Mouse (Mus musculus) midbrain, embryonic 13.5 days (tissue): Measurements from ENCODE around the gene Atf3. TPM values are rescaled to one million over a fixed set of nuclear protein-coding genes. Genes with fewer than 3 reads are reported as not detected.

ENCODE experiments used
- ATAC-seq: fragments of 200-750 bp; cut with Nextera tagmentation; 2 replicates; pipeline ENCODE4 v1.8.0; 2017; ENCODE audit warnings: mild to moderate bottlenecking, moderate TSS enrichment, moderate library complexity
- H3K27ac ChIP-seq: fragments of 300-500 bp; sonication (generic); 2 replicates; pipeline ENCODE4 v1.5.1; 2015; ENCODE audit warnings: inconsistent platforms, mild to moderate bottlenecking, moderate library complexity
- H3K27me3 ChIP-seq: fragments of 300-500 bp; sonication (generic); 2 replicates; pipeline ENCODE4 v1.6.1; 2015; ENCODE audit warnings: mild to moderate bottlenecking, inconsistent platforms
- H3K36me3 ChIP-seq: fragments of 300-500 bp; sonication (generic); 2 replicates; pipeline ENCODE4 v1.6.1; 2015; ENCODE audit warnings: mild to moderate bottlenecking, inconsistent platforms
- H3K4me1 ChIP-seq: fragments of 300-500 bp; sonication (generic); replicated peaks from 2 replicates; pipeline ENCODE4 v1.6.1; 2015; ENCODE audit warnings: inconsistent platforms
- H3K4me2 ChIP-seq: fragments of 300-500 bp; sonication (generic); replicated peaks from 2 replicates; pipeline ENCODE4 v1.6.1; 2015; ENCODE audit warnings: moderate library complexity, mild to moderate bottlenecking, inconsistent platforms
- H3K4me3 ChIP-seq: fragments of 300-500 bp; sonication (generic); replicated peaks from 2 replicates; pipeline ENCODE4 v1.5.1; 2015; ENCODE audit warnings: mild to moderate bottlenecking, inconsistent platforms
- H3K9ac ChIP-seq: fragments of 300-500 bp; sonication (generic); replicated peaks from 2 replicates; pipeline ENCODE4 v1.6.1; 2015; ENCODE audit warnings: mild to moderate bottlenecking, inconsistent platforms
- H3K9me3 ChIP-seq: fragments of 300-500 bp; sonication (generic); 2 replicates; pipeline ENCODE4 v1.6.1; 2016; ENCODE audit warnings: mild to moderate bottlenecking, inconsistent platforms
- WGBS: fragments of 180-500 bp; shearing (Covaris S2); methylation state at CpG from one replicate; pipeline ENCODE4 v1.1.7; 2015; 5-methylcytosine and 5-hydroxymethylcytosine counted together
- polyA plus RNA-seq: library from polyadenylated mRNA; unstranded; fragments of >200 nt; fragmentation: Nextera tagmentation; extraction: Ambion mirVana; gene quantifications from 2 replicates; pipeline ENCODE4 v1.2.1, GENCODE M21; 2015

Atf3 gene
- polyA plus RNA-seq, 1 experiment from 2014 or later, result 0.83 TPM

- Histone ChIP-seq H3K4me2 (no peak overlapping the region), H3K4me3 (no peak overlapping the region), H3K4me1 (no peaks in the 10 kb centered on the region), H3K9me3 (no peaks in the 10 kb centered on the region), H3K9ac (no peak overlapping the region), H3K27ac (no peak overlapping the region), H3K36me3 (no peaks in the 10 kb centered on the region), H3K27me3 (no peaks in the 10 kb centered on the region)
- no peak for ATAC-seq
- WGBS, result 89% methylated on average over 11 of the region's 11 CpGs
Observed at GRCm38 (mm10) chr1:191202208-191202952, 15.5 kb downstream of the Atf3 start.

- H3K9me3 ChIP-seq, result no peaks in the 10 kb centered on the region
- no peak overlapping the region for H3K4me2 ChIP-seq
- WGBS, result 90% methylated on average over 9 of the region's 9 CpGs
- no peaks in the 10 kb centered on the region for H3K36me3 ChIP-seq
- H3K27me3 ChIP-seq, result no peaks in the 10 kb centered on the region
- no peak overlapping the region for H3K4me3 ChIP-seq
- no peaks in the 10 kb centered on the region for H3K4me1 ChIP-seq
- no peak overlapping the region for H3K27ac ChIP-seq
- H3K9ac ChIP-seq, result no peak overlapping the region
- no peak for ATAC-seq
Observed at GRCm38 (mm10) chr1:191200816-191201602, 16.8 kb downstream of the Atf3 start.

GRCm38 (mm10) chr1:191197916-191198315 is 19.9 kb downstream of the Atf3 start:
- H3K4me2 ChIP-seq, result no peak overlapping the region
- no peak overlapping the region for H3K9ac ChIP-seq
- WGBS, result 78% methylated on average over 7 of the region's 7 CpGs
- H3K4me3 ChIP-seq, result no peak overlapping the region
- H3K27ac ChIP-seq, result no peak overlapping the region
- no peak for ATAC-seq
- H3K4me1 ChIP-seq, result no peaks in the 10 kb centered on the region
- 0 out of 2 replicates have a peak, but pooled peaks cover under 1% of the 10 kb centered on the region for H3K27me3 ChIP-seq
- H3K36me3 ChIP-seq, result no peaks in the 10 kb centered on the region
- H3K9me3 ChIP-seq, result no peaks in the 10 kb centered on the region

GRCm38 (mm10) chr1:191196016-191196415 is 21.8 kb downstream of the Atf3 start:
- Histone ChIP-seq H3K4me2 (no peak overlapping the region), H3K27me3 (0 out of 2 replicates have a peak, but pooled peaks cover 10% of the 10 kb centered on the region), H3K4me1 (no peaks in the 10 kb centered on the region), H3K27ac (no peak overlapping the region), H3K9ac (no peak overlapping the region), H3K9me3 (no peaks in the 10 kb centered on the region), H3K4me3 (no peak overlapping the region), H3K36me3 (no peaks in the 10 kb centered on the region)
- ATAC-seq, result no peak
- 91% methylated on average over 6 of the region's 6 CpGs for WGBS

GRCm38 (mm10) chr1:191193657-191194424 is 24.0 kb downstream of the Atf3 start:
- 55% methylated on average over 14 of the region's 14 CpGs for WGBS
- Histone ChIP-seq H3K27me3 (peaks cover 17% of the 10 kb centered on the region), H3K4me2 (no peak overlapping the region), H3K9me3 (no peaks in the 10 kb centered on the region), H3K36me3 (no peaks in the 10 kb centered on the region), H3K27ac (no peak overlapping the region), H3K4me1 (peaks cover 9% of the 10 kb centered on the region; the same call in 1 of the 2 replicates), H3K9ac (no peak overlapping the region), H3K4me3 (no peak overlapping the region)
- ATAC-seq, result no peak

- Histone ChIP-seq H3K4me3 (no peak overlapping the region), H3K36me3 (no peaks in the 10 kb centered on the region), H3K27ac (no peak overlapping the region), H3K4me1 (peaks cover 9% of the 10 kb centered on the region; the same call in 1 of the 2 replicates), H3K4me2 (no peak overlapping the region), H3K9me3 (no peaks in the 10 kb centered on the region), H3K9ac (no peak overlapping the region), H3K27me3 (peaks cover 26% of the 10 kb centered on the region)
- WGBS, result 86% methylated on average over 6 of the region's 6 CpGs
- ATAC-seq, result no peak
Observed at GRCm38 (mm10) chr1:191192751-191193150, 25.1 kb downstream of the Atf3 start.

- Histone ChIP-seq H3K27ac (no peak overlapping the region), H3K36me3 (no peaks in the 10 kb centered on the region), H3K27me3 (peaks cover 30% of the 10 kb centered on the region), H3K4me1 (peaks cover 9% of the 10 kb centered on the region; the same call in 1 of the 2 replicates), H3K4me2 (no peak overlapping the region), H3K4me3 (no peak overlapping the region), H3K9ac (no peak overlapping the region), H3K9me3 (no peaks in the 10 kb centered on the region)
- 50% methylated on average over 6 of the region's 6 CpGs for WGBS
- no peak for ATAC-seq
Observed at GRCm38 (mm10) chr1:191192213-191192612, 25.6 kb downstream of the Atf3 start.

- peak; percentile 41; the same call in 1 of the 2 replicates for ATAC-seq
- Histone ChIP-seq H3K4me1 (peaks cover 32% of the 10 kb centered on the region), H3K27ac (no peak overlapping the region), H3K27me3 (peaks cover 53% of the 10 kb centered on the region), H3K9me3 (no peaks in the 10 kb centered on the region), H3K36me3 (no peaks in the 10 kb centered on the region), H3K4me3 (no peak overlapping the region), H3K4me2 (no peak overlapping the region), H3K9ac (no peak overlapping the region)
- 39% methylated on average over 6 of the region's 6 CpGs for WGBS
Observed at GRCm38 (mm10) chr1:191189671-191190372, 28.0 kb downstream of the Atf3 start.

GRCm38 (mm10) chr1:191186386-191186770 is 31.5 kb downstream of the Atf3 start:
- H3K27ac ChIP-seq, result no peak overlapping the region
- H3K9ac ChIP-seq, result no peak overlapping the region
- no peaks in the 10 kb centered on the region for H3K9me3 ChIP-seq
- no peak overlapping the region; the same call in 1 of the 2 replicates for H3K4me3 ChIP-seq
- H3K4me1 ChIP-seq, result peaks cover 58% of the 10 kb centered on the region
- no peaks in the 10 kb centered on the region for H3K36me3 ChIP-seq
- 2% methylated on average over 7 of the region's 7 CpGs for WGBS
- H3K4me2 ChIP-seq, result peak overlapping the region; percentile 92
- no peak for ATAC-seq
- H3K27me3 ChIP-seq, result peaks cover 80% of the 10 kb centered on the region

- Histone ChIP-seq H3K36me3 (no peaks in the 10 kb centered on the region), H3K4me2 (peak overlapping the region; percentile 92), H3K27ac (no peak overlapping the region), H3K9me3 (no peaks in the 10 kb centered on the region), H3K4me3 (peak overlapping the region; percentile 51), H3K4me1 (peaks cover 58% of the 10 kb centered on the region), H3K27me3 (peaks cover 81% of the 10 kb centered on the region), H3K9ac (no peak overlapping the region)
- WGBS, result under 1% methylated on average over 16 of the region's 16 CpGs
- ATAC-seq, result no peak; the same call in 1 of the 2 replicates
Observed at GRCm38 (mm10) chr1:191185761-191186385, 32.0 kb downstream of the Atf3 start.

- peaks cover 51% of the 10 kb centered on the region for H3K4me1 ChIP-seq
- H3K36me3 ChIP-seq, result no peaks in the 10 kb centered on the region
- H3K9ac ChIP-seq, result peak overlapping the region; percentile 42; the same call in 1 of the 2 replicates
- WGBS, result under 1% methylated on average over 22 of the region's 22 CpGs
- H3K27ac ChIP-seq, result no peak overlapping the region
- H3K27me3 ChIP-seq, result peaks cover 90% of the 10 kb centered on the region
- H3K4me3 ChIP-seq, result peak overlapping the region; percentile 51
- no peaks in the 10 kb centered on the region for H3K9me3 ChIP-seq
- no peak for ATAC-seq
- H3K4me2 ChIP-seq, result peak overlapping the region; percentile 92
Observed at GRCm38 (mm10) chr1:191184841-191185251, 33.0 kb downstream of the Atf3 start.
